Mouse (Mus musculus) midbrain, embryonic 13.5 days (tissue): ENCODE measurements at regions not wholly inside any gene's neighbourhood (a gene's known extent, or its start where the extent isn't known, plus 50 kb on each side); places are given as distances from the start of the nearest gene placed in this dataset.
"Not testable (repeated sequence)": the region's sequence is repeated elsewhere in the genome, so short reads cannot be mapped to it uniquely, and the experiment has no call there.

ENCODE experiments used
- ATAC-seq: fragments of 200-750 bp; cut with Nextera tagmentation; 2 replicates; pipeline ENCODE4 v1.8.0; 2017; ENCODE audit warnings: mild to moderate bottlenecking, moderate TSS enrichment, moderate library complexity
- H3K27ac ChIP-seq: fragments of 300-500 bp; sonication (generic); 2 replicates; pipeline ENCODE4 v1.5.1; 2015; ENCODE audit warnings: inconsistent platforms, mild to moderate bottlenecking, moderate library complexity
- H3K27me3 ChIP-seq: fragments of 300-500 bp; sonication (generic); 2 replicates; pipeline ENCODE4 v1.6.1; 2015; ENCODE audit warnings: mild to moderate bottlenecking, inconsistent platforms
- H3K36me3 ChIP-seq: fragments of 300-500 bp; sonication (generic); 2 replicates; pipeline ENCODE4 v1.6.1; 2015; ENCODE audit warnings: mild to moderate bottlenecking, inconsistent platforms
- H3K4me1 ChIP-seq: fragments of 300-500 bp; sonication (generic); replicated peaks from 2 replicates; pipeline ENCODE4 v1.6.1; 2015; ENCODE audit warnings: inconsistent platforms
- H3K4me2 ChIP-seq: fragments of 300-500 bp; sonication (generic); replicated peaks from 2 replicates; pipeline ENCODE4 v1.6.1; 2015; ENCODE audit warnings: moderate library complexity, mild to moderate bottlenecking, inconsistent platforms
- H3K4me3 ChIP-seq: fragments of 300-500 bp; sonication (generic); replicated peaks from 2 replicates; pipeline ENCODE4 v1.5.1; 2015; ENCODE audit warnings: mild to moderate bottlenecking, inconsistent platforms
- H3K9ac ChIP-seq: fragments of 300-500 bp; sonication (generic); replicated peaks from 2 replicates; pipeline ENCODE4 v1.6.1; 2015; ENCODE audit warnings: mild to moderate bottlenecking, inconsistent platforms
- H3K9me3 ChIP-seq: fragments of 300-500 bp; sonication (generic); 2 replicates; pipeline ENCODE4 v1.6.1; 2016; ENCODE audit warnings: mild to moderate bottlenecking, inconsistent platforms
- WGBS: fragments of 180-500 bp; shearing (Covaris S2); methylation state at CpG from one replicate; pipeline ENCODE4 v1.1.7; 2015; 5-methylcytosine and 5-hydroxymethylcytosine counted together

DNA sequence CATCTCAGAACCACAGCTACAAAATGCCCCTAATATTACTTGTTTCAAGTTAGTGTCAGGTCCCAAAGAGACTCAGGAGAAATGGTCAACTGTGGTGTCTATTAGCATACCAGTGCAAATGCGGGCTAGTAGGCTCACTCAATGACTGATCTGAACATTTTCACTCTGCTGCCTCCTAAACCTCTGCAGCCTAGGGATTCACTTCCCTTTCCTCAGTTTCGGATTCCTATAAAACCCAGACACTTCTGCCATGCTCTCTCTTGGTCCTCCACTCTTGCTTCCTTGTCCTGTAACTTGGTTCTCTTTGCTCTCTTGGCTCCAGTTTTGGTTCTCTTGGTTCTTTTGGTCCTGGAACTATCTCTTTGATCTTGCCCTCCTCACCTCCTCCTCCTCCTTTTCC, 206.3 kb upstream of the Spef2 start:
- Histone ChIP-seq H3K9me3 (no peaks in the 10 kb centered on the region), H3K27ac (no peak overlapping the region), H3K4me1 (no peaks in the 10 kb centered on the region), H3K9ac (no peak overlapping the region), H3K4me3 (no peak overlapping the region), H3K36me3 (no peaks in the 10 kb centered on the region), H3K4me2 (no peak overlapping the region), H3K27me3 (no peaks in the 10 kb centered on the region)
- WGBS = 84% methylated on average over 2 of the region's 2 CpGs
- ATAC-seq = no peak

DNA sequence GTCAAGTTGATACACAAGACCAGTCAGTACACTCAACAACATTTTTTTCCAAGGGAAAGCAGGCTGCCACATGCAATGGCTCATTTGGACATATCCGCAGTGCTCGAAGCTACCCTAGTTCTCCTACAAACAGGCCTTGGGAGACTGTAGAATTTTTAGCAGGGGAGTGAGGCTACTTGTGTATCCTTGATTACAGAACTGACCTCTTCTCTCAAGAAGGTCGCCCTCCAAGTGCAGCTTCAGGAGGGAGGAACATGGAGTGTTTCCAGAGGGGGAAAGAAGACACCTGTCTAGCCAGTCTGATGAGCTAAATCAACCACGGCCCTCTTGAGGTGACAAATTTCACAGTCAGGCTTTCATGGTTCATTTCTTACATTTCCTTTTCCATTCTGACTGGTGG, 202.0 kb upstream of the Prlr start:
- ATAC-seq = no peak
- 86% methylated on average over 4 of the region's 4 CpGs for WGBS

DNA sequence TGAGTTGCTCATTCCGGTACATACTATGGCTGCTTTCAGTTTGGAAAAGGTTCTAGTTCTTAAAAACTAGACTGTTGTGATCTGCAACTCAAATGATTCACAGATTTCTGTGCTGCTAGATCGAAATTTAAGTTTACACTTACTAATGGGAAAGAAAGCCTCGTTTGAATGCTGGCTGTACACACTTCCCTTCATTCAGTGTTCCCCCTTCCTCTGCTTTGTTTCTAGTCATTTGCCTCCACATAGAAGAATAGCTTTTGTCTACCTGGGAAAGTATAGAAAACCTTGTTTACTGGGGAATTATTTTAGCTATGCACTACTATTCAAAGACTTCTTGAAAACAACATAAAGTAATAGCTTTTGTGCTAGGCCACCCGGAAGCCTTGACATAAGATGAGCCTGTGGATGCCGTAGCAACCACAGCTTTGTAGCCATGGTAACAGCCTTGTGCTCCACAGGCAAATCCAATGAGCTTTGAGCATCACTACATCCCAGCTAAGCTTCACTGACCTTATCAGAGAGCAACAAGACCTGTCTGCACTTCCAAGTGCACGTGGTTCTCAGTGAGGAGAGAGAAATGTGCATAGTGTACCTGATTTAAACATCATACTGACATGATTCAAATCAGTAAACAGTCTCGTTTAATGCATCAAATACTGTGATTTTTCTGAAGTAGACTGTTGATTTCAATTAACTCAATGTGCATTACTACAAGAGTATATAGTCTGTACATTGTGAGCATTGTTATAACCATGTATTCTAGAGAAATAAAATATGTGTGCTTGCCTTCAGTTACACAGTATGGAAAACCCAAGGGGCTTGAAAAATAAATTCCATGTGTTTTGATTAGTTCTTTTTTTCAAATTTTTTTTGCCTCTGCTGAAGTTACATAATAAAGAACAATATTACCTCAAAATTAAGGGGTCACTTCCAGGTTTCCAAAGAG, 165.5 kb upstream of the Prlr start:
- H3K4me2 ChIP-seq = no peak overlapping the region
- 25% methylated on average over 7 of the region's 7 CpGs for WGBS
- peak overlapping the region; percentile 54 for H3K27ac ChIP-seq

More for the DNA sequence above, 202.0 kb upstream of the Prlr start:
- Histone ChIP-seq H3K9ac (no peak overlapping the region), H3K4me1 (no peaks in the 10 kb centered on the region), H3K4me2 (no peak overlapping the region), H3K36me3 (no peaks in the 10 kb centered on the region), H3K9me3 (no peaks in the 10 kb centered on the region), H3K27me3 (no peaks in the 10 kb centered on the region), H3K4me3 (no peak overlapping the region), H3K27ac (no peak overlapping the region)

DNA sequence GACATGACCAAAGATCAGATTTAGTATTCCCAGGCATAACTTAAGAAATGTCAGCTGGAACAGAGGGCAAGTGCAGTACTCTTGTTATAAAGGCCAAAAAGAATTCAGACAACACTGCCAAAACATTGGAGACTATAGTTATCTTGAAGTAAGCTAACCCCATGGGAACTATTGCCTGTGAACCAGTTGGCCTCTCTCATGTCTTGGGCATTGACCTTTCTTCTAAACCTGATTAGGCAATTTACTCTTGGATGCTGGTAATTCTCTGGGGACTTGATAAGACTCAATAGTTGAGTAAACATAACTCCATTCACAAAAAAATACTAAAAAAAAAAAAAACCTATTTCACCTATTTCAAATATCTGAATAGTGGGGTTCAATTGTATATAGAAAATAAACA, 159.8 kb upstream of the Prlr start:
- H3K9ac ChIP-seq = no peak overlapping the region
- ATAC-seq = no peak
- peaks cover 2% of the 10 kb centered on the region; the same call in 1 of the 2 replicates for H3K4me1 ChIP-seq
- H3K27me3 ChIP-seq = no peaks in the 10 kb centered on the region
- no peaks in the 10 kb centered on the region for H3K36me3 ChIP-seq
- H3K4me2 ChIP-seq = no peak overlapping the region
- no peak overlapping the region for H3K4me3 ChIP-seq
- H3K27ac ChIP-seq = no peak overlapping the region
- no peaks in the 10 kb centered on the region for H3K9me3 ChIP-seq

More for the DNA sequence above, 165.5 kb upstream of the Prlr start:
- Histone ChIP-seq H3K36me3 (no peaks in the 10 kb centered on the region), H3K9me3 (no peaks in the 10 kb centered on the region), H3K4me3 (no peak overlapping the region), H3K9ac (no peak overlapping the region), H3K27me3 (no peaks in the 10 kb centered on the region), H3K4me1 (peaks cover 14% of the 10 kb centered on the region)
- ATAC-seq = peak; percentile 100

DNA sequence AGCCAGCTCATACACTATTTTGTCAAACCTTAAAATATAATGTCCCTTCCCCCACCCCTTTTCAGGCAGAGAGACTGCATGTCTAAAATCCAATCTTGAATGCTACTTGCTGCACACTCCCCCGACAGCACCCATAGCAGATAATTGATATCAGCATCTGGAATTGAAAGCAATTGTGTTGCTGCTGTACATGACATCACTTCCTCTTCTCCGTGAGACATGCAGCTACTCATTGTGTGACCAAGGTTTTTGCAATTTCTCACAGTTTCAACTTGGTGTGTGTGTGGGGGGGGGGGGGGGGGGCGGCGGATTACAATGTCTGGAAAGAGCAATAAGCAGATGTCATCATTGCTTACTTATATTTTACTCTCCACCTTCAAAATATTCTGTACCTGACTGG, 147.1 kb upstream of the Prlr start:
- ATAC-seq = no peak
- 86% methylated on average over 4 of the region's 4 CpGs for WGBS
- Histone ChIP-seq H3K4me3 (no peak overlapping the region), H3K4me1 (no peaks in the 10 kb centered on the region), H3K27ac (no peak overlapping the region), H3K4me2 (no peak overlapping the region), H3K36me3 (no peaks in the 10 kb centered on the region), H3K27me3 (no peaks in the 10 kb centered on the region), H3K9ac (no peak overlapping the region), H3K9me3 (no peaks in the 10 kb centered on the region)

DNA sequence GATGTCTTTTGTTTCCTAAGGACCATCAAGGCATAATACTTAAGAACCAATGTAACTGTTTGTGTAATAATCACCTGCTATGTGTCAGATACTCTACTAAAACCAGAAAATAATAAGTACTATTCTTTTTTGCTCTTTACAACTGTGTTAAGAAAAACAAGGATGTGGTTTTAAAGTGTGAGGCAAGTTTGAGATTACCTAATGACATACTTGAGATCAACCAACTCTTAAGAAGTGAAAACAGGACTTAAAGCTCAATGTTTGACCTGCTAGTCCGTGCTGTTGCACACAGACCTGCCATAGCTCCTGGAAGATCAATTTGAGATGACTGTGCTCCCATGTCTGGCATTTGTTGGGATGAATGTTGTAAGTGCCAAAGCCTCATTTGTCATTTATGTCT, 141.5 kb upstream of the Prlr start:
- no peak for ATAC-seq
- WGBS = 65% methylated on average over 1 of the region's 1 CpGs

DNA sequence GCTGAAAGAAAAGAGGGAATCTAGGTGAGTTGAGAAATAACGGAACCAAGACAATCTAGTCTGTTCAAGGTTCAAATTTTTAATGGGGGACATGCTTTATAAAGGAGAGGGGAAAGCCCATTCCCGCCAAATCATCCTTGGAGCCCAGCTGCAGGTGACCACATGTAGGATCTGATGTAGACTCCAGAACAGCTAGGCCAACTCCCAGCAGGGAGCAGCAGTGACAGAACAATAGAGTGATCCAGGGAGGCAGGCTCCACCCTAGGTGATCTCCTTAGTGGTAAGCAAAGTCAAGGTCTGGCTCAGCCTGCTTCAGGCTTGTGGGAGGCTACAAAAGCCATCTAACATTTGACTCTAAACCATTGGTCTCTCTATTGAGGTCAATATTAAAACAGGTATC, 140.5 kb upstream of the Prlr start:
- H3K9me3 ChIP-seq, H3K4me3 ChIP-seq, H3K4me2 ChIP-seq, H3K36me3 ChIP-seq, ATAC-seq, H3K27me3 ChIP-seq, H3K27ac ChIP-seq, H3K4me1 ChIP-seq, H3K9ac ChIP-seq: not testable (repeated sequence)
- 74% methylated on average over 2 of the region's 2 CpGs for WGBS

More for the DNA sequence above, 141.5 kb upstream of the Prlr start:
- no peaks in the 10 kb centered on the region for H3K27me3 ChIP-seq
- H3K4me3 ChIP-seq = no peak overlapping the region
- H3K9me3 ChIP-seq = no peaks in the 10 kb centered on the region
- no peaks in the 10 kb centered on the region for H3K4me1 ChIP-seq
- no peak overlapping the region for H3K27ac ChIP-seq
- H3K9ac ChIP-seq = no peak overlapping the region
- no peak overlapping the region for H3K4me2 ChIP-seq
- no peaks in the 10 kb centered on the region for H3K36me3 ChIP-seq

DNA sequence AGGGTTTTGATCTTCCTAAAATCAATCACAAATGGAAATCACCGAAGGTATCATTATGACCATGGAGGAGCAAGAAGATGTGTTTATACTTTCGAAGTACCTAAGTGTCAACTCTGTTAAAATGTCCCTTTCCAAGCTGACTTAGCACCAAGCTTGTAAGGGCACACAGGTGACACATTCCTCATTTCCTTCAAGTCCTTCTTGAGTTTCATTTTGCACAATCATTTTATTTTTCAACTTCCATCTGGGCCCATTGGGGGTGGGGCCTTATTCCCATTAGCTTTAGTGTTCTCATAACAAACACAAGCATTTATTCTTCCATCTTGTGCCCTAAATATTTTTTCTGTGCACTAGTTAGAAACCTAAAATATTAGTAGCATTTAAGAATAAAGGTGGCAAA, 103.5 kb upstream of the Prlr start:
- Histone ChIP-seq H3K4me1 (no peaks in the 10 kb centered on the region), H3K9ac (no peak overlapping the region), H3K27ac (no peak overlapping the region), H3K4me3 (no peak overlapping the region), H3K36me3 (no peaks in the 10 kb centered on the region), H3K4me2 (no peak overlapping the region), H3K27me3 (no peaks in the 10 kb centered on the region), H3K9me3 (no peaks in the 10 kb centered on the region)
- ATAC-seq = no peak
- 94% methylated on average over 2 of the region's 2 CpGs for WGBS

DNA sequence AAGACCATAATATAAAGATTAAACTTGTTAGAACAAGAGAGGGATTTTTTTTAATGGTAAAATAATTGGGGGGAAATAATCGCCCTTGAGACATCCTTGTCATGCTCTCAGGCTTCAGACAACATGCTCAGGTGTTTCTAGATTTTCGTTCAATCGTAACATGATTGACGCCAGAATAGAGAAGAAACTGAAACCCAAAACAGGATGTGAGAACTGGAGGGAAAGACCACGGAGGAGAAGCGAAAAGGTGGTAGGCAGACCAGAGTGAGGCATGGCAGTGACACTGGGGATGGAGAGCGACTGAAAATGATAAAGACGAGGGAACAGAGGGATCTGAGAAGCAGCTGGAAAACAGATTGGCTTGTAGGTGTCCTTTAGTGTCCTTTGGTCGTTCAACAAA, 102.1 kb upstream of the Prlr start:
- H3K9ac ChIP-seq = no peak overlapping the region
- ATAC-seq = no peak
- WGBS = 81% methylated on average over 9 of the region's 9 CpGs
- H3K4me3 ChIP-seq = no peak overlapping the region
- H3K4me1 ChIP-seq = no peaks in the 10 kb centered on the region
- no peaks in the 10 kb centered on the region for H3K9me3 ChIP-seq
- no peak overlapping the region for H3K4me2 ChIP-seq
- no peaks in the 10 kb centered on the region for H3K36me3 ChIP-seq
- no peak overlapping the region for H3K27ac ChIP-seq
- H3K27me3 ChIP-seq = no peaks in the 10 kb centered on the region

DNA sequence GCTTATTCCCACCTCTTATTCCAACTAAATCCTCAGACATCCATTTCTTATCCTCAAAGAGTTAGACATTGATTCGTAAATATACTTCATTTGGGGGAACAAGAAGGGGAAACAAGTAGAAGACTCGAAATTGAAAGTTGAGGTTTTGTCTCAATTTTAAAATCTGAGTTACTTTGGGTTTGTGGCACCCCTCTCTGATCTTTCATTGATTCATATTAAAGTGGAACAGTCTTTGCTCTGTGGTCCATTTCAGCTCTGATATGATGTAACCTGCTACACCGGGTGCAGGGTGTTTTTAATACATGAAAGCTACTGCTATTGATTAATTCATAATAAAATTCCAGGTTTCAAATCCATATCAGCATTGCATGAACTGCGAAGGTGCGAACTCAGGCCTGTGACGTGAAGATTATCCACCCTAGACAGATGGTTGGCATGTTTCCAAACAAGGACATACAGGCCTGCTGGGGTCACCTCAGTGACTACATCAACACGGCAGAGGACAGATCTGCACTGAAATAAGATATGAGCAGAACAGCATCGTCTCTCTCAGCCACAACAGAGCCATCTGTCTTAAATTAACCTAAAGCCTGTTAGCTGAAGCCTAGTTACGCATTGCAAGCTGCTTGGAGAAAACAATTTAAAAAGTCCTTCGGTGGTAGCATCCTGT, 101.5 kb upstream of the Prlr start:
- H3K4me3 ChIP-seq = no peak overlapping the region
- H3K27me3 ChIP-seq = no peaks in the 10 kb centered on the region
- no peaks in the 10 kb centered on the region for H3K36me3 ChIP-seq
- H3K9me3 ChIP-seq = no peaks in the 10 kb centered on the region
- peak; percentile 79 for ATAC-seq
- WGBS = 62% methylated on average over 10 of the region's 10 CpGs
- no peak overlapping the region for H3K9ac ChIP-seq
- no peak overlapping the region for H3K27ac ChIP-seq
- H3K4me2 ChIP-seq = no peak overlapping the region
- no peaks in the 10 kb centered on the region for H3K4me1 ChIP-seq

DNA sequence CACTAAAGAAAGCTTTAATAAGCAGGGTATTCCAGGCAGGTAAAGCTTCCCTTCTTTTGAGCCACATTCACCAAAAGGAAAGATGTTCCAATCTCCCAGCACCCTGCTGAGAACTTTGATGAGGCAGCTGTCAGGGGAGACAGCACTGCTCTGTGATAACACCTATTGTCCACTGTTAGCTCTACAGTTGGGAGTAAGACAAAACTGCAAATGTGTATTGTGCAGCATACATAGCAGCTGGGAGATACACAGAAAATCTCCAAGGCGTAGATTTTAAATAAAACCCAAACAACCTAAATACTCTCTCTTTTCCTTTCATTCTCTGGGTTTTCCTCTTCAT, 101.0 kb upstream of the Prlr start:
- peak; percentile 68; the same call in 1 of the 2 replicates for ATAC-seq
- H3K4me2 ChIP-seq = no peak overlapping the region
- H3K9ac ChIP-seq = no peak overlapping the region
- no peaks in the 10 kb centered on the region for H3K27me3 ChIP-seq
- no peaks in the 10 kb centered on the region for H3K4me1 ChIP-seq
- H3K36me3 ChIP-seq = no peaks in the 10 kb centered on the region
- 83% methylated on average over 1 of the region's 1 CpGs for WGBS
- no peak overlapping the region for H3K27ac ChIP-seq
- no peaks in the 10 kb centered on the region for H3K9me3 ChIP-seq
- H3K4me3 ChIP-seq = no peak overlapping the region

DNA sequence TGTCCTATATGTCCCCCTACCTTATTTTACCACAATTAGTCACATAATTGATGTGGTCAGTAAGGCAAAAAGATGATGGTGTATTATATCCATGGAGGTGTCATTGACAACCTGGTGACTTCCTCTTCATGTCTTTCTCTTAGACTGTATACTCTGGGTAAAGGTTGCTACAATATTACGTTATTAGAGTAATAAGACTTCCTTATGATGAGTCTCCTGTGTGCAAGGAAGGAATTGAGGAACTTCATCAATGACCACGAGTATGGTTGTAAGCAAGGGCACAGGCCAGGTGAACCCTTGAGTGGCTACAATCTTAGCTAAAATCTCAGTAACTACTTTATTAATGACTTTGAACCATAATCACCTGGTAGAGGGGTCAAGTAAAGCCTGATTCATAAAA, 98.6 kb upstream of the Prlr start:
- Histone ChIP-seq H3K4me1 (no peaks in the 10 kb centered on the region), H3K27me3 (no peaks in the 10 kb centered on the region), H3K4me2 (no peak overlapping the region), H3K9ac (no peak overlapping the region), H3K36me3 (no peaks in the 10 kb centered on the region), H3K9me3 (no peaks in the 10 kb centered on the region), H3K27ac (no peak overlapping the region), H3K4me3 (no peak overlapping the region)
- no peak for ATAC-seq
- WGBS = 92% methylated on average over 2 of the region's 2 CpGs
